Mouse (Mus musculus) cerebellum, adult 9-11 months (tissue): ENCODE measurements at regions not wholly inside any gene's neighbourhood (a gene's known extent, or its start where the extent isn't known, plus 50 kb on each side); places are given as distances from the start of the nearest gene placed in this dataset.

Source experiments
- DNase-seq: peaks from one replicate; pipeline ENCODE4 v3.0.0; 2022

DNA sequence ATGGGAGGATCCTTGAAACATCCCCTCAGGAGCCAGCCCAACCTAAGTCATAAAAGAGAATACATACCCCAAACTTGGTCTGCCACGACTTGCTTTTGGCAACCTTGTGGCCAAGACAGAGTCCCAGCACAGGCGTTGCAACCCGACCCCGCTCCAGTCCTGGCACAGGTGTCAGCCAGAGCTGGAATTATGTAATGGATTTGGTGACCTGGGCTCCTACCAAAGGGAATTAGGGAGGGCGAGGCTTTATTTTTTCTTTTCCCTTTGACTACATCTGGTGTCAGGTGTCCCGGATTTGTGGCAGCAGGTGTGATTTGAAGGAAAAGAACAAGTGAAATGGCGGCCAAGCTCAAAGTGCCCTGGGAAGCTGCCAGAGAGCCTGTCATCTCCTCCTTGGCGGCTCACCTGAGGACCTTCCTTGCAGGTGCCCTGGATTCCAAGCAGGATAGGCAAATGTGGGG is 212.9 kb downstream of the Mef2c start:
- peak; percentile 90 for DNase-seq

DNA sequence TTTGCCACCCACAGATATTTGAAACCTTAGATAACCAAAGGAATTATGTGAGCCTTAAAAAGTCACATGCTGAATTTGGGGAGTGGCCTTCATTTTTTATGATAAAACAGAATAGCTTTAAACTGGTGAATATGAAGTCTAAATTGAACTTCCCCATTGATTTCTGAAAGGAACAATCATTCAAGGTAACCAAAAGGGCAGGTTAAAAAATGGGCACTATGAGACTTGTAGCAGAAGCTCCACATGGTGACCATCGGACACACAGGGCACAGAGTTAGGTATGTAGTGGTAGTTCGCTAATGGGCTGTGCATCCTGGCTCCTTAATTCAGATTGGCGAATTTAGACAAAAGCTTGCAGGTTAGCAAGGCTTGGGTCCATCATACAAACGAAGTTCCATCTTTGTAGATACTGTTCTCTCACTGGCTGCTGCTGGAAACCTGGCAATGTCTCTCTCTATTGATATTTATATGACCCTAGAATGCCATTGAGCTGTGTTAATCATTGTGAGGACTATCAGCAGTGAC is 213.9 kb downstream of the Mef2c start:
- no peak for DNase-seq

DNA sequence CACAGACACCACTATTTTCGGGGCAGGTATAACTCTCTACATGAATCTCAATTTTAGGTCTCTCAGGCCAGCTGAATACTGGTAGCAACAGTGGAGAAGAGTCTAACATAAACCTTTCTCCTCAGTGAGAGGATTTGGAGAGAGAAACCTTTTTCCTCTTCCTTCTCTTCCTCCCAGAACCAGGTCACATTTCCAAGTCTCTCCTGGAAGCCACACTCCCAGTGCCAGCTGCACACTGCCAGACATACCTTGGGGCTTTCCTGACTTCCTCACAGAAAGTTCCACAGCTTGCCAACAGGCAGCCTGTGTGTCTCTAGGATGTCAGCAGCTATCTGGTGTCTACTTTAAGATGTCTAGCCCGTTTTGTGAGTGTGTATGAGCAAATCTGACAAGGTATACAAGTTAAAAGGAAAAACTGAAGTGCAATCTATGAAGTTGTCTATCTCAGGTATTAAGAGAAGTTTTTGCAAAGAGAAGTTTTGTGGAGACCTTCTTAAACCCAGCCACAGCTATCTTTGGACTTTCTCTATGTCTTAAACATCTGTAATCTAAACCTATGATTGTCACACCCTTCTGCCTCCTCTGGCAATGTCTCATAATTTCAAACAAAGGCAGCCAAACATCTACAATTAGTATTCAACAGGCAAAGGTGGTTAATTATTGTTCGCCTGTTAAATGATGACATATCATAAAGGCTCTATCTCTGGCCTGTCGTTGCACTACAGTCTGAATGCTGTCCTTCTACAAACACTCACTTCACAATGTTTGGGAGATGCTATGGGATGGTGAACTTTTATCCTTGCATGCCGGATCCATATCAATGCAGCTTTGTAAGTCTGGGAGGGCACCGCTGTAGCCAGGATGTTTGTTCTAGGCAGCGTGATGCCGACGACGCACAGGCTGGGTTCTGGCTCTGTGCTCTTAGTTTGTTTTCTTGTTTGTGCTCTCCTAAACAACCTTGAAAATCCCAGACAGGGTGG is 214.9 kb downstream of the Mef2c start:
- DNase-seq, result peak; percentile 73

- DNase-seq, result no peak
Measured at GRCm38 (mm10) chr13:83719635-83720291, 215.9 kb downstream of the Mef2c start.

- no peak for DNase-seq
Measured at GRCm38 (mm10) chr13:83720352-83720751, 216.5 kb downstream of the Mef2c start.

- peak; percentile 88 for DNase-seq
Measured at GRCm38 (mm10) chr13:83720883-83721371, 217.1 kb downstream of the Mef2c start.

DNA sequence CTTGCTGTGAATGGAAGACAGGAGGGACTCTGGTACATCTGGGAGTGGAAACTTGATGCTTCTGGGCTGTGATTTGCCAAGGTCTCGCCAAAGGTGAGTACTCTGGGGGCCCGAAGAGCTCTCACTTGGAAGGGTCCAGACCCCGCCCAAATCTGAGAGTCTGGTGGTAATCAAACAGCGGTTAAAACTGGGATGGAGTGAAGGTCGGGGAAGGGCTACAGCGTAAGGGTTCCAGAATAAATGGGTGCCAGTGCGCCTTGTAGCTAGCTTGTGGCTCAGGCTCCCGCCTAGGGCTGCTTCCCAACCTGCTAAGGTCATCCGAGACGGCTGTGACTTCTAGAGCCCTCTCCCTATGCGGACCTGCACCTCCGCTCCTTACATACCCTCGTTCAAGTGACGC is 217.7 kb downstream of the Mef2c start:
- DNase-seq, result peak; percentile 75

DNA sequence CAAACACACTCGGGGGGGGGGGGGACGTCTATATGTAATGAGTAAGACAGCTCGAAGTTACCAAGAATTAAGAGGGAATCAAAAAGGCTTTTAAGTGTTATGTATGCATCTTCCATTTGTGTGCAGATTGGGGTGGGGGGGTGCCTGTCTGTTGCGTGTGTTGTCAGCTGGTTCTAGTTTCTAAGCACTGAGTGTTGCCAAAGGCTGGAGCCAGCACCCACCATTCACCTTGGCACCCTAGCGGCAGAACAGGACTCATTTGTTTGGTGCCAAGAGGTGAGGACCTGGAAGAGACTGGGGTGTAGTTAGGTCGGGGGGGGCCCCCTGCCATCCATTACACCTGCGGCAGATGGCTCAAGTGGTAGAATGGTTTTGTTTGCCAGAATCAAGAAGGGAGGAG is 218.4 kb downstream of the Mef2c start:
- peak; percentile 97 for DNase-seq

- DNase-seq, result no peak
Measured at GRCm38 (mm10) chr13:83722791-83723190, 219.0 kb downstream of the Mef2c start.

DNA sequence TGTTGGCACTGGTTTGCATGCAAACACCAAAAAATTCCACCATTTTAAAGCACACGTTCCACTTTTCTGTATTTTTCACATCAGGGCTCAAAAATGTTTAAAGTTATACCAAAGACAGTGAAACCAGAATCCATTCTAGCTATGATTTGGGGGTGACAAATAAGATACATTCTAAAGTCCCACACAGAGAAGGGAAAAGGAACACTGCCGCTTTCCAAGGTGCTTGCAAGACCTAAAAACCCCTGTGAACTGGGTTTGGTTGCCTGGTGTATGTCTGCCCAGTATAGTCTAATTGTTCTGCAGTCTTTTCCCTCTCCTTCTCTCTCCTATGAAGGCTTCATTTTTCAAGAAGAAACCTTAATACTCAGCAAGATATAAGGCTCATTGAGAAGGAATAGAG is 219.6 kb downstream of the Mef2c start:
- no peak for DNase-seq

- DNase-seq, result no peak
Measured at GRCm38 (mm10) chr13:83724196-83724595, 220.4 kb downstream of the Mef2c start.

- DNase-seq, result peak; percentile 88
Measured at GRCm38 (mm10) chr13:83724995-83725394, 221.2 kb downstream of the Mef2c start.

DNA sequence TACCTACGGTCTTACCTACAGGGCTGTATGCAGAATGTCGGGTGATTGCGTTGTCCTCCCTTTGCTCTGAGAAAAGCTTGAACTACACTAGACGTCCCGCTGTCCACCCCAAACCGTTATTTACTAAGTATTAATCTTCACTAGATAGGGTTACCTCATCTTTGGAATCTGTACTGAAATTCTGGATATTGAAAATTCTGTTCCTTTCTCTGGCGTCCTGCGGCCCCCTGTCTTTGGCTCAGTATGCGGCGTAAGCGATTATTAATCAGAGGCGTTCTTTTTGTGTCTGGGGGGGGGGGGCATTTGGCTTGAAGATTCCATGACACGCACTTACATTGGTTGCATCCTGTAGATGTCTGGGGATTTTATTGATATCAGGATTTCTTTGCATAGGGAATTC is 222.0 kb downstream of the Mef2c start:
- DNase-seq, result no peak

DNA sequence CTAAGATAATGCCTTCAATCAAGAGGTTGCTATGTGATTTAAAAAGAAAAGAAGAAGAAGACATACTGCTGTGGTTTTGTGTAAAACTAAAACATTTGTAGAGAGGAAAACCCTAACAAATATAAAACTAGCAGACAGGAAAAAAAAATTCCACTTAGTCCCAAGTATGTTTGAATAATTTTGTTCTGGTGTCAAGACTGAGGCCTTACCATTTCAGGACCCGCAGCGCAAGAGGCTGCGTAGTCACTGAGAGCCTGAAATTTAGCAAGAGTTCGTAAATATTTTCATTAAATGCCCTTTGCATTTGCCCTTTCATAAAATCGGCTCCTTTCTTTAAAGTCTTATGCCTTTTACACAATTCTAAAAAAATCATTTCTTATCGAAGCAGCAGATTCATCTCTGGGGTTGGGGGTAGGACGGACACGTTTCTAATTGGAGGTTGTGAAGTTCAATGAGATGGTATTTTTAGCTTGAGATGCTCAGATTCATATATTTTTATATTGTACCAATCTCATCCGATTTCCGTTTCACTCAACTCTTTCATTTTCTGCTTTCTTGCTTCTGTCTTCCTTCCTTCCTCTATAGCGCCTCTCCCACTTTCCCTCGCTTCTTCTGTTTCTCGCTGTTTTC is 222.6 kb downstream of the Mef2c start:
- DNase-seq, result no peak

DNA sequence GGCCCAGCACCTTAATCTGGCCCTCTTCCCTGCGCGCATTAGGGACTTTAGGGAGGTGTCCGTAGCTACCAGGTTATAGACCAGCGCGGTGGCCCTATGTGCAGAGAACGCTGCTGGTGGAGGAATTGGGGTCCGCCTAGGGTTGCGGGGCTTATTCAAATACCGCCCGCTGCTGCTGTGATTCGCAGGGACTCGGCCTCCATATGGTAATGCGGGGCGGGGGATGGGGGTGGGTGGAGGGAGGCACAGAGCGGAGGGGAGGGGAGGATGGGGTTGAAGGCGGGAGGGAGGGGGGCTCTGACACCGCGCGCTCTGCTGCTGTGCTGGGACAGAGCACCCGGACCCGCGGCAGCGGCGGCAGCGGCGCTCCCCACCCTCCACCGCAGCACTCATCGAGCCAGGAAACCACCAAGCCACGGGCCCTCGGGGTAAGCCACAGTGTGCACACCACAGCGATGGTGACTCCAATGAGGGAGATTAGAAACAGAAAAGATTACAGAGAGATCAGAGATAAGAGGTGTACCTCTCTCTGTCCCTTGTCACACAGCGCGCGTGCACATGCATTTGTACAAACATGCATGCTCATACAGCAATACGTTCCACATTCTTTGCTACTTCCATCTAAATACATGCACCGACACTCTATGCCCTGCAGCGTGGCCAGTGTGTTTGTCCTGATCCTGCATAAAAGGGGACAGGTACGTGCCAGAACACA is 223.4 kb downstream of the Mef2c start:
- DNase-seq, result peak; percentile 75

DNA sequence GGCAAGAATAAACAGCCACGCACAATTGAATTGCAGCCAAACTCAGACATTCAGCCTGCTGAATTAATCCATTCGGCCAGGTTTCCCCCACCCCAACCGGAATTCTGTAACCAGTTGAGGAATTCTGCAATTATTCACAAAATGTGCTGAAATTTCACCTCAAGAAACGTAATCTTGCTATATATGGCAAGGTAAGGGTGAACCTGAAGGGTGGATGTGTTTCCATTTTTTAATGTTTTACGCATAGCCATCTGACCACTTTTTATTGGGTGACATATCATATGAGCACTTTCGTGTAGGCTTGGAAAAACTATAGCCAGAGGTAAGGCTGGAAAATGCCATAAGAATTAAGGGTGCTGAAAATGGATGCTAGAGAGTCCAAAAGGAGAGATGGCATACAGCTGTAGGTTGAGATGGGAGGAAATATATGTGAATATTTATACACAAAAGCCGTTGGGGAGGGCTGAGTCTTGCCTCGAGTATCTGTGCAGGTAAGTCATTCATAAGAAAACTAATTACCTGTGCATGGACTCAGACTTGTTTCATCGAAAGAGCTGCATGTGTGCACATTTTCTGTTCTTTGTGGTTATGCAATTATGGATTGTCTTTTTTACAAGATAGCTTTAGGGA is 224.0 kb downstream of the Mef2c start:
- DNase-seq, result no peak

DNA sequence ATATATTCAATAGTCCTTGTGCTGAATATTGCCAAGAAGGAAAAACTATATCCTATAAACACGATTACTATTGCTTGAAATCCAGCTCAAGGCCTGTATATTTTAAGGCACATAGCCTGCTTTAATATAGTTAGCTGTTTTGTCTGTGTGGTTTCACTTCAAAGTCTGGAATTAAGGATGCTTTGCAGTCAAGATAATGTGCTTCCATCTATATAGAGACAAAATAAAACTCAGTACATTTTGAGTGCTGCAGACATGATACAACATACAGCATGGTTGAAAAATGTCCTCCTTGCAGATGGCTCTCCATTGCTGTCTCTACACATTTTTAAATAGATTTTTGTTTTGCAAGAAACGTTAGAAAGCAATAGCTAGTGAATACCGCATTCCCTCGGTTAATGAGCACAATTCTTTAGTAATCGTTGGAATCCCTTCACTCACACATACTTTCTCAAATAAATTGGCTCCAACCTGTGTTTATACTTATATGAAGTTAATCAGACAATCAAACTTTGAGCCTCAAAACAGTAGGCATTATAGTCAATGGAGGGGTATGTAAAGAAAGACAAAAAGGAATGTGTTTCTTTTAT is 224.7 kb downstream of the Mef2c start:
- DNase-seq, result no peak

GRCm38 (mm10) chr13:83729331-83730009 is 225.6 kb downstream of the Mef2c start:
- DNase-seq, result peak; percentile 94

DNA sequence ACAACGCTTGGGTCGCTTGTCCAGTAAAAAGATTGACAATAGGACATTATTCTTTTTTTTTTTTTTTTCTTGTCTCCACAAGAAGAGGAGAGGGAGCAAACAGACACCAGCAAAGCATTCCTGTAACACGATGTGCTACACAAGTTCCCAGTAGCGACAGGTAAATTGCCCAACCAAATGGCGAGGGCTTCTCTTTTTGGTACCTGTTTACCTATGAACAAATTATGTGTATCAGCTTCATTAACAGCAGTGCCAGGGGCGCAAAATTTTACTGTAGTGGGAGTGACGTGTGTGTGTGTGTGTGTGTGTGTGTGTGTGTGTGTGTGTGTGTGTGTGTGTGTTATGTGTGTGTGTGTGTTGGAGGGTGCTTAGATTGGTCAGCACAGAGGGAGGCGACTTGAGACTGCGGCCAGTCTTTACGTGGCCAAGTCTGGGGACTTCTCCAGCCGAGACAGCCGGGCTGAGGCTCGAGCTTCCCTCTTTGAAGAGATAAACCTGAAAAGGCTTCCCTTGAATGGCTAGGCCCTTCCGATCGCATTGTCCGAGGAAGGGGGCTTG is 226.4 kb downstream of the Mef2c start:
- no peak for DNase-seq

DNA sequence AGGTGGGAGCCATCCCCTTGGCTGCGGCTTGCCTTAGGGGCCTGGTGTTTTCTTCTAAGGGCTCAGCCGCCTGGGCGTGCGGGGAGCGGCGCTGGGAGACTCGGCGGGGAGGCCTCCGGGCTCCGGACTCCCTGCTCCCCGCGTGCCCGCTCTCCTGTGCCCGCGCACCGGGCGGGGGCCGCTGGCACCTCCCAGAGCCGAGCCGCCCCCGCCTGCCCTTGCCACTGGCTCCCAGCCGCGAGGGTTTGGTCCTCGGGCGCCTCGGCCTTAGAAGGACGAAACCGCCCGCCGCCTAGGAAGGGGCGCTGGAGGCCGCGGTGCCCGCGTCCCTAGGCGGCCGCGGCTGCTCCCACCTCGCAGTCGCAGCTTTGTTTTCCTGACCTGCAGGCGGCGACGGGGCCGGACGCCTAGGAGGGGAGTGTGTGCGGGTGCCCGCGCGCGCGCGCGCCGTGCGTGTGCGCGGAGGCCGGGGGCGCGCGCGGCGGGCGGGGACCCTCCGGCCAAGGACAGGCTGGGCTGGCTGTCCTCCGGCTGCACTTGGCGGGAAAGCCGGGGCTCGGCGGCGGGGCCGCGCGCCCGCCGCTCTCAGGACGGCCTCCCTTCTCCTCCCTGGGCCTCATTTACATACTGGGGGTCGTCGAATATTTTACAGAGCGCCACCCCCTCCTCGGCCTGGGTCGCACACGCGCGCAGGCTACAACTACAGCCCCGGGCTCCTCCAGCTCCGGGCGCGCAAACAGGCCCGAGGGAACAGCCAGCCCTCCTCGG is 227.1 kb downstream of the Mef2c start:
- DNase-seq, result peak; percentile 92
